Mouse (Mus musculus): ENCODE results near the gene Acsbg1. TPM values are rescaled to one million over a fixed set of nuclear protein-coding genes. Genes with fewer than 3 reads are reported as not detected.

Gene Acsbg1
- polyA plus RNA-seq (2014; fragmentation: Illumina TruSeq; extraction: RNeasy Lipid Tissue Mini Kit (QIAGEN cat#74804); ENCODE audit: low read depth, low replicate concordance), result 0.29 TPM

DNA sequence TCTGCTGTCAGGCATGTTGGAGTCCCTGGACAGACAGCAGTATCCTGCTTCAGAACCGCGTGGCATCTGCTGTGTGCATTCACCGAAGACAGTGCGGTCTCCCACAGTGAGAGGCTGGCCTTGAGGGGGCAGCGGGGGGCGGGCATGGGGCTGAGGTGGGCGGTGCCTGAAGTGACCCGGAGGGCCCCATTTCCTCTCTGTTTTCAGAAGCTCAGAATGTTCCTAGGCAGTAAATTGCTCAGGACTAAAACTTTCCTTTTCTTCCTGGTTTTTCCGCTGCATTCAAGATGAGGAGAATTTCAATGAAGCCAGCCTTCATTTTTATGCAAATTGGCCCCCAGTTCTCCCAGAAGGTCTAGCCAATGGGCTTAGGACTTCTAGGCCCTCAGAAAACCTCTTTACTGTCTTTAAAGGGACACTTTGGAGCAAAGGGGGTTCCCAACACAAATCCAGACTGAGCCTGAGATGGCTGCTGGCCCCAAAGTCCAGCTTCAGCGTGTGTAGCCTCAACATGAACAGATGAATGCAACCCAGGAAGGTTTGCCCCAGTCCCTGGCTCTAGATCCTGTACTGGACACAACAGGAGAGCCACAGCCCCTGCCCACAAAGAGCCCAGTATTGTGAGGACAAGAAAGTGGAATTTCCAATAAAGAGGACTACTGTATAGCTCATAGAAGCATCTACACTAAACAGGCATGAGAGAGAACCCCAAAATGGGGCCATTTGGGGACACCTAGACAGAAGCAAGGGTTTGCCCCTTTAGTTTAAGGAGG lies at the start of gene Acsbg1:
Acsbg1 (minus strand) TSS at position 266 of the 773 bp plus-strand sequence.

DNA sequence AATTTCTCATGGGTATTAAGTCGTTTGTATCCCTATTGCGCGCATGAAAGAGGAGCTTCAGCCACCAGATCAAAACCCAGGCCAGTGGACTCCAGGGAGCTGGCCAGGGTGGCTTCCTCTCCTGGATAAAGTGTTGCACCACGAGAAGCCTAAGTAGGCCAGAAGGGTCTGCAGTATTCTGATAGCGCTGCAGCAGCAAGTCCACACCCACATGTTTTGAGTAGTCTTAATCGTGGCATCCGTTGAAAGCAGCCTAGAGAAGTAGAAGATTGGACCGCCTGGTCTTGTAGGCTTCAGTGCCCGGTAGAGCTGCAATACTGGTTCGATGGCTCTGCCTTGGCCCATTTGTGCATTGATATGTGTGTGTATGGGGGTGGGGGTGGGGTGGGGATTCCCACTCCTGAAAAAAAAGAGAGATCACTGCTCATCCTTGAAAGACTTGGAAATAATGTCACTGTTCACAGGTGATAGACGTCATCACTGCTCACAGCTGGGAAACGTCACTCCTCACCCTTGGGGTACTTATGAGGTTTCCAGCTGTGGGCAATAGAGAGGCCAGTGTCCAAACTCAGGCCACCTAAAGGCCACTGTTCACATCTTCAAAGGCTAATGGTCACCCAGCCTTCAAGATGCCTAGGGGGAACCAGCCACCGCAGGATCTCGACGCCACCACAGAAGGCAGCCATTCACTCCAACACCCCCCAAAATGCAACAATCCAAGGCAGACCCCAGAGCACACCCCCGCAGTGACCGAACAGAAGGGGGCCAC lies 36.8 kb upstream of the Acsbg1 start, which contains the start of gene Dnaja4:
Dnaja4 (plus strand) TSS at position 556 of the 769 bp plus-strand sequence.

DNA sequence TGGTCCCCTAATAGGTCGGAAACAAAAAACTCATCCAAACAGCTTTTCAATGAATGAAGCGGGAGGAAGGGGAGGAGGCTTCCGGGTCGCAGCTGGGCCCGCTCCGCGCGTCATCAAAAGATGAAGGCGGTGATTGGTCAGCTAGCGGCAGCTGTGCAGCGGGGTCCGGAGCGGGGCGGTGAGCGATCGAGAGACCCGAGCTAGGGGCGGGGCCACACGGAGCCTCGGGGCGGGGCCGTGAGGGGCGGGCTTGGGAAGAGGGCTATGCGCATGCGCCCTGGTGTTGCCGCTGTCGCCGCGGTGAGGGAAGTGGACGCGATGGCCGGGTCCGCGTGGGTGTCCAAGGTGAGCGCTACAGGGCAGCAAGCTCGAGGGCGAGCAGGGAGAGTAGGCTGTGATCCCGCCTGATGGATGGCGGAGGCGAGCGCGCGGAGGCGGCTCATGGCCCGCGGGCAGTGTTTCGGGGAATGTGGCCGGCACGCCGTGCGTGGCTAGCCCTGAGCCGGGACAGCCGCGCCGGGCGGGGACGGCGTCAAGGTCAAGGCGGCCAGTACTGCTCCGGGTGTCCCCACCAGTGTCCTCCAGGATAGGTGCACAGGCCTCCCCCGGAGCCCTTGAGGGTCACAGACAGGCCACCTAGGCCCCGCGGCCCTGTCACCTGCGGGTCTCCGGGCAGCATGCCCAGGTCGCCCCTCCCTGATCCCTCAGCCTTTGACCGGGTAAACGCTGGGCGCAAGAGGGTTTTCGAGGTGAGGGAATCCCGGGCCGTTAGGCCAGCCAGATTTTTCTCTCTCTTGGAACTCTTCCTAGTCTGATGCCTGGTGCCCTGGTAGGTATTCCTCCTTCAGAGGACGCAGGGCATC lies 75.2 kb downstream of the Acsbg1 start, which contains the start of gene Idh3a:
Idh3a (plus strand) TSS at position 136 of the 863 bp plus-strand sequence.

DNA sequence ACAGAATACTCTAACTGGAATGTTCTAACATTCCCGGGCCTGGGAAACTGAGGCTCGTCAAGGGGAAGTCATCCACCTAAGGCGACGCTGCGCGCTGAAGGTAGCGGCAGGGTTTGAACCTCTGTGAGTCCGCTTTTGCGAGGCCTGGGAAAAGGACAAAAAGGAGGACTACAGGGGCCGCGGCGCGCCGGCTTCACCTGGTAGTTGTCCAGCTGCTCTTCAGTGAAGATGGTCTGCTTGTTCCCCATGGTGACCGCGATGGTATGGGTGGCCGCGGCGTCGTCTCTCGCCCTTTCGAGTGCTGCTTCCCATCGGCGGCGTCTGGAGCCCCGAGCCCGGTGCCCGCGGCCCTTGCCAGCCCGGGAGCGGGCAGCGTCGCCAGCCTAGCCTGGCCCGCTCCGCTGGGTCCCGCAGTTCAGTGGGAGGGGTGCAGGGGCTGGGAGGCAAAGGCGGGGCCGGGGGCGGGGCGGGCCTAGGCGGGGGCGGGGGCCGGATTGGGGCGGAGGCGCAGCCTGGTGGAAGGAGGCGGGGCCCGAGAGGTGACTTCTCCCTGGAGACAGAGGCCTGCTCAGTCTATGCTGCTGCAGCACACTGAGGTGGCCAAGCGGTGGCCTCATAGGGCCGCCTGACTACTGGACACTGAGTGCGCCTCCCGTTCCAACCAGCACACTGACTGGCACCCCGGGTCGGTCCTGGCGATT lies 101.7 kb downstream of the Acsbg1 start, which contains the start of gene Cib2:
Cib2 (minus strand) TSS at position 448 of the 701 bp plus-strand sequence.

Other genes starting within 250 kb of the Acsbg1 start
- 17.8 TPM for gene Dmxl2, start 160.2 kb downstream of the Acsbg1 start, polyA plus RNA-seq (2014; fragmentation: Illumina TruSeq; extraction: RNeasy Lipid Tissue Mini Kit (QIAGEN cat#74804); ENCODE audit: low read depth, low replicate concordance)
- gene Sh2d7, start 122.9 kb downstream of the Acsbg1 start, polyA plus RNA-seq (2014; fragmentation: Illumina TruSeq; extraction: RNeasy Lipid Tissue Mini Kit (QIAGEN cat#74804); ENCODE audit: low read depth, low replicate concordance), result not detected
- 4.3 TPM for gene Cib2, start 101.7 kb downstream of the Acsbg1 start, polyA plus RNA-seq (2014; fragmentation: Illumina TruSeq; extraction: RNeasy Lipid Tissue Mini Kit (QIAGEN cat#74804); ENCODE audit: low read depth, low replicate concordance)
- 702 TPM for gene Idh3a, start 75.5 kb downstream of the Acsbg1 start, polyA plus RNA-seq (2014; fragmentation: Illumina TruSeq; extraction: RNeasy Lipid Tissue Mini Kit (QIAGEN cat#74804); ENCODE audit: low read depth, low replicate concordance)
- gene Dnaja4, start 37.0 kb upstream of the Acsbg1 start, polyA plus RNA-seq (2014; fragmentation: Illumina TruSeq; extraction: RNeasy Lipid Tissue Mini Kit (QIAGEN cat#74804); ENCODE audit: low read depth, low replicate concordance), result 90.6 TPM
- 42.7 TPM for gene Wdr61, start 72.6 kb upstream of the Acsbg1 start, polyA plus RNA-seq (2014; fragmentation: Illumina TruSeq; extraction: RNeasy Lipid Tissue Mini Kit (QIAGEN cat#74804); ENCODE audit: low read depth, low replicate concordance)
- 0.65 TPM for gene Crabp1, start 102.9 kb upstream of the Acsbg1 start, polyA plus RNA-seq (2014; fragmentation: Illumina TruSeq; extraction: RNeasy Lipid Tissue Mini Kit (QIAGEN cat#74804); ENCODE audit: low read depth, low replicate concordance)
- 22.0 TPM for gene Ireb2, start 201.9 kb upstream of the Acsbg1 start, polyA plus RNA-seq (2014; fragmentation: Illumina TruSeq; extraction: RNeasy Lipid Tissue Mini Kit (QIAGEN cat#74804); ENCODE audit: low read depth, low replicate concordance)